Mouse (Mus musculus) megakaryocyte-erythroid progenitor cell, adult 5-6 weeks (primary cell): ENCODE data around the gene Gm21988. TPM values are rescaled to one million over a fixed set of nuclear protein-coding genes. Genes with fewer than 3 reads are reported as not detected.
A peak's percentile ranks its signal among the peaks of the same experiment; 100 is the strongest.

Source experiments
- ATAC-seq: replicated peaks from 2 replicates; pipeline ENCODE4 v1.8.0; 2016; ENCODE audit warnings: mild to moderate bottlenecking, inconsistent platforms; ENCODE audit not compliant: severe bottlenecking, poor library complexity, low FRiP score, low TSS enrichment
- total RNA-seq, 2 experiments: library from RNA; stranded (forward) in 1 of 2; stranded (reverse) in 1 of 2; fragments of 200-1000, 215-1000 nt in 1 of 2; fragments of >200 nt in 1 of 2; fragmentation: Nextera tagmentation in 1 of 2; gene quantifications; 2 replicates each; pipeline ENCODE4 v1.2.3; 2014 to 2017

Gm21988 gene
- total RNA-seq, 2 experiments from 2014 or later, result 0.33 to 9.6 TPM

DNA sequence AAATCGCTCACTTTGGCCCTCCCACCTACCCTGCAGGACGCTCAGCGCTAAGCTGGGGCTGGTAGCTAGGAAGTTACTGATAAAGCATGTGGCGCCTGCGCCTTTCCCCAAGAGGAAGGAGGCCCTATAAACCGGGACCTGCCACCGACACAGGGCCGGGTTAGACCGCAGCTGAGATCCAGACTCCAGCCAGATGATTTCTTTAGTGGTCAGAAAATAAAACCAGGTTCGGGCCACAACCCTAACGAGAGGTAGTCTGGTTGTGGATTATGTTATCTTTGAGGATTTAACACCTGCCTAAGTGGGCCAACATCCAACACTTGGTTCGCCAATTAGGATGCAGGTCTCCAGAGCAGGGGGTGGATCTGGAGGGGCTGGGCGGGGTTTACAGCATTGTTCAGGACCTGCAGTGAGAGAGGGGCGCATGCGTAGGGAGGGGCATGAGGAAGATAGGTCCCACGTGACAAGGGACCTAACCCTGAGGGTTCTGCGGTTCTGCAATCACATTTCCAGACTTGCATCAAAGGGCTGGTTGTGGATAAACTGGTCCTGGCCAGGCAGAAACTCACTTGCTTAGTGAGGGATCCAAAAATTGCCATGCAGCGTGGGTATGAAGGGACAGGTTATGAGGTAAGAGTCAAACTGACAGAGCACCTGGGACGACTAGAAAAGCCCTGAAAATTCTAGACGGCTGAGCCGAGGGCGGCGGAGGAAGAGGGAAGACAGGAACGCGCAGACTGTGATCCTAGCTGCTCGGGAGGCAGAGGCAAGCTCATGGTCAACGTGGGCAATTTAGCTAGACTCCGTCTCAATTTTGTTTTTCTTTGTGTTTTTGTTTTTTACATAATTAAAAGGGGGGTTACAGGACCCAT, 18.7 kb downstream of the Gm21988 start, which contains the start of gene Slc16a13:
Gene Slc16a13 (minus strand): TSS at position 334 of the 872 bp plus-strand sequence.
- peak; percentile 83 for ATAC-seq

DNA sequence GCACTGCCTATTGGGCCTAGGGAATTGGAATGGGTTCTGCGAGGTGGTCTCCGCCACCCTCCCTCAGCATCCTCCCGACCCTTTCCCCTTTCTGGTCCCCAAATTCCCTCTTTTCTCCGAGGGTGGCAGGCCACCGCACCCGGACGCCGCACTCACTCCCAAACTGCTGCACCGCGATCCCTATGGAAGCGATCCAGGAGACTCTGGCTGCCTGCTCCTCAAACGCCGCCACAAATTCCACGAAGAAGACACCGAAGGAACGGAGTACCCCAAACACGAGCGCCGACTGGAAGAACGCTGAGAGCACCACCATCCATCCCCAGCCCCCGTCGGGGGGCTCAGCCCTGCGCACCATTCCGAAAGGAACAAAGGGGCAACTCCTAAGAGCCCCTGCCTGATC, 19.3 kb downstream of the Gm21988 start:
- ATAC-seq, result no peak

DNA sequence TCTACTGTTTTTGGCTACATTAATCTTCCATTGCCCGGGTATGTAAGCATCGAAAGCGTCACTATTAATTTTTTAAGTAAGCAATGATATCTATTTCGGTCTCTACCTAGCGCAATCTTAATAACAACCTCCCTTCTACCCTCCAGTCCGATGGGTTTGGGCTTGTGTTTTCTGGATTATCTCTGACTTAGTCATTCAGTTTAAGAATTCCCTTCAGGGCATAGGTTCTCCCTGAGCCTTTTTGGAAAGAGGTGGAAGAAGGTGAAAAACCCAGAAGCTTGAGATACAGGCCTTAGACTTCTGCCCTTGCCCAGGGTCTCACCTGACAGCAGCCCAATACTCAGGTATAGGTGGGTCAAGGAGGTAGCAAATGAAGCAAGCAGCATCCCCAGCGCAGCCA, 19.8 kb downstream of the Gm21988 start:
- no peak for ATAC-seq

DNA sequence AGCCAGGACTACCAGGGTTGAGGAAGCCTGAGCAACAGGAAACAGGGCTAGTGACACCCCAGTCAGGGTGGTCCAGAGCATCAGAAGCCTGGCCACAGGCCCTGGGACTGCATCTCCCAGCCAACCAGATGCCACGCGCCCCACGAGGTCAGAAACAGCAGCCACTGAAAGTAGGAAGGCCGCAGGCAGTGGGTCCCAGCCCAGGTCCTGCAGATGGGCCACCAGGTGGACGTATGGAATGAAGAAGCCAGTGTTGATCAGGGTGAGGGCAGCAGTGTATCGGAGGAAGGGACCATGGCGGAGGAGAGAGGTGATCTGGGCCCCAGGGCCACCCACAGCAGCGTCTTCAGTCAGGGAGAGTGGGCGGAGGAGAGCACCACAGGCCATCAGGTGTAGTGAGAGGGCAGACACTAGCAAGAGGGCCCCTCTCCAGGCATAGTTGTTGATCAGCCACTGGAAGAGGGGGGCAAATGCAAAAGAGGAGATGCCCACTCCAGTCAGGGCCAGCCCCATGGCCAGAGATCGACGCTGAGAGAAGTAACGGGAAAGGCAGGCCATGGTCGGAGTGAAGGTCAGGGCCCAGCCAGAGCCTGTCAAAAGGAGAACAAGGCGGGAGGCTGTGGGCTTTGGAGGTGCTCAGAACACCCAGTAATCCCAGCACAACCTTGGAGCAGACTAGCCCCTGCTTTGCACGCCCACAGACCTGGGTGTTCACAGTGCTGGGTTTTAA, 20.7 kb downstream of the Gm21988 start:
- no peak for ATAC-seq

DNA sequence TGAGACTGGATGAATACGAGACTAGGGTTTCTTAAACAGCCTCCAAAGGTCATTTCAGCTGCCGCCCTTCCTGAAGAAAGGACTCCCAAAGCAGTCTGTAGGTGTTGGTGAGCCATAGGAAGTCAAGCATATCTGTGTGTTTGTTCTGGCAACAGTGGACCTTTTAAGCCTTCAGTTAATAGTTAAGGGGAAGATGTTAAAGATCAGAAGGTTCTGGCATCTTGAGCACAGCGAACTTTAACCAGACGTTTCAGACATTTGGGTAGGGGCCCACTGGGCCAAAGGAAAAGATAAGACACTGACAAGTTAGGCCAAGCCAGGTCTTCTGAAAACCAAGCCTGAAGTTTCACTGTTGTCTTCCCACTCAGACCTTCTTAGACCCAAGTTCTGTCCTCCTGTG, 21.6 kb downstream of the Gm21988 start:
- no peak for ATAC-seq

DNA sequence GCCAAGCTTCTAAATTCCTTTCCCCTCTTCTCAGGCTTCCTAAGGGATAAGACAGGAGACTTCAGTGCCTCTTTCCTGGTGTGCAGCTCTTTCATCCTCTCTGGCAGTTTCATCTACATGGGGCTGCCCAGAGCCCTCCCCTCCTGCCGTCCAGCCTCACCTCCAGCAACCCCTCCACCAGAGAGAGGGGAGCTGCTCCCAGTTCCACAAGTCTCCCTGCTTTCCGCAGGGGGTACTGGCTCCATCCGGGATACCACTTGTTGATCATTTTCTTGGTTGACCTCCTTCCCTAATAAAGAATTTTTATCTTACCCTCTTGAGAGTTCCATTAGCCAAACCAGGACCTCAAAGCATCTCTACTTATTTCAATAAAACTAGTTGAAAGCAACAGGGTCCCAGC, 23.5 kb downstream of the Gm21988 start:
- no peak for ATAC-seq

DNA sequence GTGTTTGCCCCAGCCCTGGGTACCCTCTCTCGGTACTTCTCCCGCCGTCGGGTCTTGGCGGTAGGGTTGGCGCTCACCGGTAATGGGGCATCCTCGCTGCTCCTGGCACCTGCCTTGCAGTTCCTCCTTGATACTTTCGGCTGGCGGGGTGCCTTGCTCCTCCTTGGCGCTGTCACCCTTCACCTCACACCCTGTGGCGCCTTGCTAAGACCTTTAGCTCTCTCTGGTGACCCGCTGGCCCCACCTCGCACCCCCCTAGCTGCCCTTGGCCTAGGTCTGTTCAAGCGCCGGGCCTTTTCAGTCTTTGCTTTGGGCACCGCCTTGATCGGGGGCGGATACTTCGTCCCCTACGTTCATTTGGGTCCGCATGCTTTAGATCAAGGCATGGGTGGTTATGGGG, 24.3 kb downstream of the Gm21988 start:
- no peak for ATAC-seq

DNA sequence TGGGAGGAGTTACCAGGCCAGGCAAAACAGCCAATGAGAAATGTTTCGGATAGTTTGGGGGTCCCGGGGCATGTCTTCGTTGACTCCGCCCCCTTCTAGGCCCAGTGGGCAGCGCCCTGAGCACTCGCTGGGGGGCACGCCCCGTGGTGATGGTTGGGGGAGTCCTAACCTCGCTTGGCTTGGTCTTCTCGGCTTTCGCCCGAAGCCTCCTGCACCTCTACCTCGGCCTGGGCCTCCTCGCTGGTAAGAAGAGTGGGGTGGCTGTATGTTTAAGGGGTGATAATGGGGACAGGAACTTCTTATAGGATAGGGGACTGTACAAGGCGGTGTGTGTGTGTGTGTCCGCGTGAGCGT, 24.8 kb downstream of the Gm21988 start:
- ATAC-seq, result no peak

DNA sequence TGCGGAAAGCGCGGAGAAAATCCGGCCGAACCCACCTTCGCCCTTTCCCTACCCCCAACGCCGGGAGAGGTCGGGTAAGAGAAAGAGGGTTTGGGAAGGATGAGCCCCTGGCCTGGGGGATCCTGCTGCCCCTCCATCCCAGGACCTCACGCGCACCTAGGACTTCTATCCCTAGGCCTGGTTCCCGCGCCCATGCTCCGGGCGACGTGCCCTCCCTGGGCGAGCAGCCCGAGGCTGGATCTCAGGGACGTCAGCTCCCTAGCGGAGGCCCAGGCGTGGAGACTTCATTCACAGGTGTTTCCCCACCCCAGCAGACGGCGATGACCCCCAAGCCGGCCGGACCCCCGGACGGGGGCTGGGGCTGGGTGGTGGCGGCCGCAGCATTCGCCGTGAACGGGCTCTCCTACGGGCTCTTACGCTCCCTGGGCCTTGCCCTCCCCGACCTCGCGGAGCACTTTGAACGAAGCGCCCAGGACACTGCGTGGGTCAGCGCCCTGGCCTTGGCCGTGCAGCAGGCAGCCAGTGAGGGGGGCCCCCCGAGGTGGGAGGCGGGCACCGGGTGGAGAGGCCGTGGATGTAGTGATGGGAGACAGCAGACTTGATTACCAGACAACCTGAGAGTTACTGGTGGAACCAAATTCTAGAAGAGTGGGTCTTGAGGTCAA, 25.3 kb downstream of the Gm21988 start:
- no peak; the same call in 1 of the 2 replicates for ATAC-seq

DNA sequence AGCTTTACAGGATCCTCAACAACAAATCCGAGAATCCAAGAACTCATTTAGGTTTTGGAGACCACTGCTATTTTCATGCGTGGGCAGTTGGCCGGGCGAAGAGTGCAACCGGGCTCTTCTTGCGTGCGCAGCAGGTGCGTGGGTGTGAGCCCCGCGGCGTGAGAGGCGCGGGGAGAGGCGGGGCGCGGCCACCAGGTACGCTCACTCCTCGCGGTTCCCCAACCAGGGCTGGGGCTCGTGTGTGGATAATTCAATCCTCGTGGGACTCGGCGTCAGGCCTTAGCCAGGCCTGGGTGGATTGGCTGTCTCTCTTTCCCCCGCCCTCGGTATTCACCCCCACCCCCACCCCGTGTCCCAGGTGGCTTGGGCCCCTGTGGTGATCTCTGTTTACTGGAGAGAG, 25.9 kb downstream of the Gm21988 start:
- no peak for ATAC-seq

DNA sequence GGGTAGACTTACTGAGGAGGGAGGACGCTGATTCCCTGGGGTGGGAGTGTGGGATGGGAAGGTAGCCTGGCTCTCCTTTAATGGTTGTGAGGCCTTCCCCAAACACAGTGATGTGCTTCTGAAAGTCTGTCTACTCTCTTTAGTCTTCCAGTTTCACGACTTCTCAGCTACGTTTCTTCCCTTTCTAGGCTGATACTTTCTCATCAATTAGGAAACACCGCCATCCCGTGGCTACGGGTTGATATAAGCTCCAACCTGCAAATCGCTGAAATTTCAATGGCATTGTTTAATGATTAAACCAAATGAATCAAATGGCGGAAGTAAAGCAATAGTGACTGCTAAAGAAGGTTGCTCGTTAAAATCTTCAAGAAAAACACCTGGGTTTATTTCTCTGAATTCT, 26.7 kb downstream of the Gm21988 start:
- peak; percentile 40; the same call in 1 of the 2 replicates for ATAC-seq

DNA sequence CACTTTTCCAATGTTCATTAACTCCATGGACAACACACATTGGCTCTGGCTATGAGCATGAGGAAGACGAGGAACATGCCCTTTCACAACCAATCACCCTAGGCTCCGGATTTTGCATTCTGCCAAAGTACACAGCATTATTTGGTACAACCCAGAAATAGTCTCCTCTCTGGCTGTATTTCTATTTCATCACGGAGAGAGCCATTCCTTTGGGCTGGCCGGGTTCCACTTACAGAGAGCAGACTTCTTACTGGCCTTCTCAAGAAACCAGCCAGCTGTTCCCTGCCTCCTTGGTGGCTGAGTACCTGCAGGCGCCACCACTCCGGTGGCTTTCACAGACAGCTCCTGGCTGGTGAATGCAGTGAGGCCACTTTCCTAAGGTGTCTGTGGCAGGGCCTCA, 27.2 kb downstream of the Gm21988 start, which contains the start of gene Slc16a11:
Gene Slc16a11 (plus strand): TSS at position 330 of the 400 bp plus-strand sequence.
- ATAC-seq, result no peak

DNA sequence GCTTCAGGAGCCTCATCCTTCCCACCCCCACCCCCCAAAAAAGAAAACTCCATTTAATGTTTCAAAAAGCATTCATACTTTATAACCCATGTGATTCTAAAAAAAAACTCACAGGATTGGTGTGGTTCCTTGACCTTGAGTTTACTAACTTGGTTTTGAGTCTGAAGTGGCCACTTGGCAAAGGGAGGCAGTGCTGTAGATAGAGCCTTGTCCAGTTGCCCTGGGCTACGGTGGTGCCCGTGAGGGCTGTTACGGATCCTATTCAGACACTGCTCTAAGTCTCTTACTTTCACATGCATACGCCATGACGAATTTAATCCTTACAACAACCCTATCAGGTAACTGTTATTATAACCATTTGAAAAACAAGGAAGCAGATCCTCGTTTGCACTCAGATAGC, 27.7 kb downstream of the Gm21988 start:
- no peak for ATAC-seq

DNA sequence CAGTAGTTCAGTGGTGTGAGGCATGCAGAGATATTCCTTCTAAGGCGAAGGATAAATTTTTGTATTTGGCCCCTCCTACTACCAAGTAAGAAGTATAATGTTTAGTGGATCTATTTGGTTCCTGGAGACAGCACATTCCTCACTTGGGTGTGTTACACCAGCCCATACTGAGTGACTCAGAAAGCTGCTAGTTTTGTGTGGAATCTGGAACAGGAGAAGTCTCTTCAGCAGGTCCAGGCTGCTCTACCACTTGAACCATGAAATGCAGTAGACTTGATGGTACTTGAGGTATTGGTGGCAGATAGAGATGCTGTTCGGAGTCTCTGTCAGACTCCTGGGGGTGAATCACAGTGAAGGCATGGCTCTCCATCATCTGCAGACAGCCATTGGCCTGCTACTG, 28.9 kb downstream of the Gm21988 start:
- no peak for ATAC-seq

DNA sequence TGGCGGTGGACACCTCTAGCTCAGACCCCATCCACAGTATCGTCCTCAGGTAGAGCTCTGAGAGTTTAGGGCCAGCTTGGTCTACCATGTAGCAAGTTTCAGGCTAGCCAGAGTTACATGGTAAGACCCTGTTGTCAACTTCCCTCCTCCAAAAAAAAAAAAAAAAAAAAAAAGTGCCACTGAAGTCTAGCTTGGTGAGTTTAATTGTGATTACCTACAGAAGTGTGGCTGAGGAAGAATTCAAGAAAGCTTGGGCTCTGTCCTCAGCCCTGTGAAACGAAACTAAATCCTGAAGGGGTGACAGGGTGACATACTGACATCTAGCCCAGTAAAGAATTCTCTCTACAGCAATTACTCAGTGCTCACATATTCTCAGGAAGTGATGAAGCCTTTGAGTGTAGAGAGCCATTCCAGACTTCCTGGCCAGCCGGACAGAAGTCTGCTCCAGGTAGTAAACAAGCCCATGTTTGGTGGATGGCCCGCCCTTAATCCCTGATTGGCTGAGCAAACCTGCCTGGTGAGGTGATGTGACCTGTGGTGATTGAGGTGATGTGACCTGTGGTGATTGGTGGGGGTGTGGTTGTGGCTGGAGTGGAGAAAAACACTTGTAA, 30.7 kb downstream of the Gm21988 start:
- ATAC-seq, result no peak

DNA sequence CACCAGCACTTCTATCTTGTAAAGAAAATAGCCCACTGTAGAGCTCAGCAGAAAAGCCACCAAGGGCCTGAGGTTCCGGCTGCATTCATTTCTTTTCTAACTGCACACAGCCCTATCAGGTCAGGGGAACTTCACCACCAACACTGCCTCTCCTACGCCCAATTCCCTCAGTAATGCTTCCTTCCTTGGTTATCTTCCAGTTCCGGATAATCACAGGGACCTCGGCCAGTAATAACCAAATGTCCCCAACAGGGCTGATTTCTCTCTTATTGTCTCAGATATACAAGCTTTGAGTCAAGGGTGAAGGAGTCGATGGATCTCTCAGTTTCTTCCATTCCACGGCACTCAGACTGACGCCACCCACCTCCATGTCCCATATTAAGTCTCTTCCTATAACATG, 32.3 kb downstream of the Gm21988 start:
- no peak for ATAC-seq

DNA sequence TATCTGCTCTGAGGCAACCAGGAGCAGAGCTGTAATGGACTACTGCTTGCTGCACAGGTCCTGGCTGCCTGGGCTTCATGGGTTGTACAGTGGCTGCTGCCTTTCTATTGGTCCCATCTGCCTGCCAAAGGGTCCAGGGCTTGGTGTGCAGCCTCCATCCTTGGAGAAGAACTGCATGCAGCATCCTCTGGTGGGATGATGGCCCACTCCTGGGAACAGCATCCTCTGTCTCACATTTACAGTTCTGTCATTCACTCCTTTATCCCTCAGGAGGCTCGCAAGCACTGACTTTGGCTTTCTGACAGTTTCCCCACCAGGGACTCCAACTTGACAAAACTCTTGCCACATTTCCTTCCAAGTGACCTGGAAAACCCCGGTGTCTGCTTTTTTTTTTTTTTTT, 32.8 kb downstream of the Gm21988 start:
- no peak for ATAC-seq

DNA sequence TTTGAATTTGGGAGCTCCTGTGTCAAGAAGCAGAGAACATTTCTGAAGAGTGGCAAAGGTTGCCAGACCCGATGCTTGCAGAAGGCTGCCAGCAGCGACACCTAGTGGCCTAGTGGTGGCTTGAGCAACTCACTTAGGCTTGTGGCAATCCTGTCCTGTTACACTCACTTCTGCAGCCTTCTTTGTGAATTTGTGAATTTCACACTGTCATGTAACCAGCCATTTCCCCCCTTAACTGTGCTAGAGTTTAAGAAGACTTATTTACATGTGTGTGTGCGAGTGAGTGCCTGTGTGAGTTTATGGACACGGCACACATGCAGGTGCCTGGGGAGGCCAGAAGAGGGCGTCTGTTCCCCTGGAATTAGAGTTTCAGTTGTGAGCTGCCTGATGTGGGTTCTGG, 37.9 kb downstream of the Gm21988 start:
- ATAC-seq, result peak; percentile 83

DNA sequence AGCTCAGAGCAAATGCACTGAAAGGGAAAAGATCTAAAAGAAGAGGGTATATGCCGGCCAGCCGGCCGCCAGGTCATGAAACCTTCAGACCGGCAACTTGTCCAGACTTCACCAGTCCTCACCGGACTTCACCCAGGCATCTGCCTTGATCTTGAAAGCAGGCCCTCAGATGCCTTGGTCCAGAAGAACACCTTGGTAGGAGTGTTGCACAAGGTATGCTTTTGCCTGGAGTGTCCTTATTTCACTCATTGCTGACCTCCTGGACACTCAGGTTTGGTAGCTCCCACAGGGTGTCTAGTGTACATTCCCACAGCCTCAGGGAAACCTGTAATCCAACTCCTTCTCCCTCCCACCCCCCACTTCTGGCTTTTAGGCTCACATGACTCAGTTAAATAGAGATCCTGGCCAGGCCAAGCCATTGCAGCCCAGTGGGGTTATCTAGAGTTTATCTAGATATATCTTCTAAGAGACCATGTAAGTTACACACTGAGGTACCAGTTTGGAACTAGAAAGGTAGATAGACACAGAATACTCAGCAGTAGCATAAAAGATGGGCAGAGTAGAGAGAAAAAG, 39.5 kb downstream of the Gm21988 start:
- no peak for ATAC-seq

DNA sequence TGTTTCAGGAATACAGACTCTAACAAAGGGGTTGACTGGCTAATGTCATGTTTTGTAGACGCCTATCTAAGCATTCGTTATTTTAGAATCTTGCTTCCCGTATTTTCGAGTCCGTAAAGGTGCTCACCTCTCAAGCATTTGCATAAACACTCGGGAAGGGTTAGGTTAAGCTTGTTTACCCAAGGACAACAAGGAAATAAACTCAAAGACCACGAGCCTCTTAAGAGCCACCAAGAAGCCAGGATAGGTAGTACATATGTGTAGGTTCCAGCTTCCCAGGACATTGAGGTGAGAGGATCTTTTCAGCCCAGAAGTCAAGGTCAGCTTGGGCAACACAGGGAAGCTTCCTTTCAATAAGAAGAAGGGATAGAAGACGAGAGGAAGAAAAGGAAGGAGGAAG, 40.5 kb downstream of the Gm21988 start:
- ATAC-seq, result no peak
